Mouse (Mus musculus): ENCODE results near the gene Crebrf. TPM values are rescaled to one million over a fixed set of nuclear protein-coding genes. Genes with fewer than 3 reads are reported as not detected.

Crebrf gene
- polyA plus RNA-seq, 1 experiment from 2014 or later, result 6.7 TPM

GRCm38 (mm10) chr17:26699819-26700616, 15.4 kb upstream of the Crebrf start:
- no peaks in the 10 kb centered on the region for H3K27me3 ChIP-seq (ENCODE audit: control insufficient read depth, insufficient read depth, low read length)
- H3K27ac ChIP-seq (ENCODE audit: low read length), result no peak overlapping the region
- H3K36me3 ChIP-seq (ENCODE audit: control insufficient read depth, insufficient read depth, low read length), result peaks cover 15% of the 10 kb centered on the region; the same call in 1 of the 2 replicates
- WGBS, result 83% methylated on average over 10 of the region's 10 CpGs
- no peaks in the 10 kb centered on the region for H3K9me3 ChIP-seq (replicated peaks; ENCODE audit: control insufficient read depth, low read length)
- H3K4me1 ChIP-seq (ENCODE audit: control insufficient read depth, insufficient read depth, low read length), result no peaks in the 10 kb centered on the region
- ATAC-seq (ENCODE audit: insufficient read depth, low FRiP score), result peak; percentile 47; the same call in 1 of the 2 replicates
- no peak overlapping the region for H3K4me3 ChIP-seq (replicated peaks; ENCODE audit: low read length)
- H3K4me2 ChIP-seq (ENCODE audit: low read depth, low read length), result no peak overlapping the region
- no peak overlapping the region for H3K9ac ChIP-seq (ENCODE audit: low read length)

GRCm38 (mm10) chr17:26701565-26701964, 13.9 kb upstream of the Crebrf start:
- no peak overlapping the region for H3K27ac ChIP-seq (ENCODE audit: low read length)
- no peaks in the 10 kb centered on the region for H3K4me1 ChIP-seq (ENCODE audit: control insufficient read depth, insufficient read depth, low read length)
- H3K9ac ChIP-seq (ENCODE audit: low read length), result no peak overlapping the region
- 85% methylated on average over 13 of the region's 13 CpGs for WGBS
- no peaks in the 10 kb centered on the region for H3K9me3 ChIP-seq (replicated peaks; ENCODE audit: control insufficient read depth, low read length)
- H3K27me3 ChIP-seq (ENCODE audit: control insufficient read depth, insufficient read depth, low read length), result no peaks in the 10 kb centered on the region
- H3K4me3 ChIP-seq (replicated peaks; ENCODE audit: low read length), result no peak overlapping the region
- no peak overlapping the region for H3K4me2 ChIP-seq (ENCODE audit: low read depth, low read length)
- peaks cover 15% of the 10 kb centered on the region; the same call in 1 of the 2 replicates for H3K36me3 ChIP-seq (ENCODE audit: control insufficient read depth, insufficient read depth, low read length)
- ATAC-seq (ENCODE audit: insufficient read depth, low FRiP score), result no peak

- no peak overlapping the region for H3K4me2 ChIP-seq (ENCODE audit: low read depth, low read length)
- 69% methylated on average over 4 of the region's 4 CpGs for WGBS
- no peak overlapping the region for H3K4me3 ChIP-seq (replicated peaks; ENCODE audit: low read length)
- H3K36me3 ChIP-seq (ENCODE audit: control insufficient read depth, insufficient read depth, low read length), result peaks cover 15% of the 10 kb centered on the region; the same call in 1 of the 2 replicates
- H3K27ac ChIP-seq (ENCODE audit: low read length), result no peak overlapping the region
- ATAC-seq (ENCODE audit: insufficient read depth, low FRiP score), result no peak
- no peaks in the 10 kb centered on the region for H3K4me1 ChIP-seq (ENCODE audit: control insufficient read depth, insufficient read depth, low read length)
- no peaks in the 10 kb centered on the region for H3K9me3 ChIP-seq (replicated peaks; ENCODE audit: control insufficient read depth, low read length)
- H3K27me3 ChIP-seq (ENCODE audit: control insufficient read depth, insufficient read depth, low read length), result no peaks in the 10 kb centered on the region
- H3K9ac ChIP-seq (ENCODE audit: low read length), result no peak overlapping the region
These were observed 12.8 kb upstream of the Crebrf start for GRCm38 (mm10) chr17:26702621-26703020.

GRCm38 (mm10) chr17:26703671-26704070, 11.8 kb upstream of the Crebrf start:
- no peak overlapping the region for H3K9ac ChIP-seq (ENCODE audit: low read length)
- no peaks in the 10 kb centered on the region for H3K4me1 ChIP-seq (ENCODE audit: control insufficient read depth, insufficient read depth, low read length)
- no peaks in the 10 kb centered on the region for H3K9me3 ChIP-seq (replicated peaks; ENCODE audit: control insufficient read depth, low read length)
- WGBS, result 82% methylated on average over 4 of the region's 4 CpGs
- H3K4me3 ChIP-seq (replicated peaks; ENCODE audit: low read length), result no peak overlapping the region
- H3K27me3 ChIP-seq (ENCODE audit: control insufficient read depth, insufficient read depth, low read length), result no peaks in the 10 kb centered on the region
- H3K36me3 ChIP-seq (ENCODE audit: control insufficient read depth, insufficient read depth, low read length), result 0 out of 2 replicates have a peak, but pooled peaks cover 8% of the 10 kb centered on the region
- no peak for ATAC-seq (ENCODE audit: insufficient read depth, low FRiP score)
- no peak overlapping the region for H3K27ac ChIP-seq (ENCODE audit: low read length)
- H3K4me2 ChIP-seq (ENCODE audit: low read depth, low read length), result no peak overlapping the region

DNA sequence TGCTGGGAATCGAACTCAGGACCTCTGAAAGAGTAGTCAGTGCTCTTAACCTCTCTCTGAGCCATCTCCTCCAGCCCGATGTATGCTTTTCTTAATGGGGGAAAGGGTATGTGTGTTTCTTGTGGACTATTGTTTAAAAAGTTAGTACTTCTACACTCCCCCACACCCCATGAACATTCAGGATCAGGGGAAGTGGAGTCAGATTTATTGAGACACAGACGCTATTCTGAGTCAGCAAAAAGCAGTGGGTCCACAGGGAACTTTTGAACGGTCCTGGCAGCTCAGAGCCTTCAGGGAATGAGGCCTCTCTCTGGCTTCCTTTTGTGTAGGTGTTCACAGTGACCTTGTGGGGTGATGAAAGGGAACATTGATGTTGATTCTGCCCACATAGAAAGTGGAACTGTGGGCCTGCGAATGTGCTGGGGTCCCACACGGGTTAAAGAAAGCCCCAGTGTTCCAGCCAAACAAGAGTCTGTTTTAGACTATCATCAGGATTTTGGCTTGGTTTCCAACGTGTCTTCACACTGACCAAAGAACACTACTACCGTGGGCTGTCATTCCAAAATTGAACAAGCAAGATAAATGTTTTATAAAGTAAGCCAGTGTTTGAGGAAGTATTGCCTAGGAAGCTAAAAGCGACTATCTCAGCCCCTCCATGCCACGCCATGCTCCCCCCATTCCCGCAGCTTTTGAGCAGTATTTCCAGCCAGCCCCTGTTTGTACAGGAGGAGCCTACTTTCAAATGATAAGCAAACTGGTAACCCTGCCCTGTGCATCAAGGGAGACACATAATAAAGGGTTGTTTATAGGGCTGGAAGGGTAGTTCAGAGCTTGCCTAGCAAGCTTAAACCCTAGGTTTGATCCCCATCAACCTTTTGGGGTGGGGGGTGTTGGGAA, 9.7 kb upstream of the Crebrf start:
- Histone ChIP-seq H3K9me3 (replicated peaks; ENCODE audit: control insufficient read depth, low read length) (no peaks in the 10 kb centered on the region), H3K4me1 (ENCODE audit: control insufficient read depth, insufficient read depth, low read length) (peaks cover 3% of the 10 kb centered on the region; the same call in 1 of the 2 replicates), H3K9ac (ENCODE audit: low read length) (no peak overlapping the region), H3K27ac (ENCODE audit: low read length) (no peak overlapping the region), H3K36me3 (ENCODE audit: control insufficient read depth, insufficient read depth, low read length) (0 out of 2 replicates have a peak, but pooled peaks cover 4% of the 10 kb centered on the region), H3K4me2 (ENCODE audit: low read depth, low read length) (no peak overlapping the region), H3K27me3 (ENCODE audit: control insufficient read depth, insufficient read depth, low read length) (no peaks in the 10 kb centered on the region), H3K4me3 (replicated peaks; ENCODE audit: low read length) (no peak overlapping the region)
- no peak for ATAC-seq (ENCODE audit: insufficient read depth, low FRiP score)
- WGBS, result 53% methylated on average over 11 of the region's 11 CpGs

DNA sequence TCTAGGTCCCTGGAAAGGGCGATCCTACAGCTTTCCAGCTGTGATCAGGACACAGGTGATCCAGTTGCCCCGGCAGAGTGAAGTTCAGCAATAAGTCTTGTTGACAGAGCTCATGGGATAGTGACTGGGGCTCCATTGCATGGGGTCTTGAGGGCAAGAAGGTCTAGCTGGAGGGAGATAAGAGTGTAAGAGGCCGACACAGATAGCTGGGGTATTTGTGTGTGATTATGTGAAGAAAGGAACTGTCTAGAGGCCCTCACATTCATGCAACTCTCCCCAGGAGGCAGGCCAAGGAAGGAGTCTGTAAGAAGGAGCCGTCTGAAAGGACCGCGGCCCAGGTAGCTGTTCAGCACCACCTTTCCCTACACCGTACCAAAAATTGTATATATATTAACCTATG, 8.4 kb upstream of the Crebrf start:
- WGBS, result 52% methylated on average over 7 of the region's 7 CpGs
- Histone ChIP-seq H3K36me3 (ENCODE audit: control insufficient read depth, insufficient read depth, low read length) (0 out of 2 replicates have a peak, but pooled peaks cover 4% of the 10 kb centered on the region), H3K4me3 (replicated peaks; ENCODE audit: low read length) (no peak overlapping the region), H3K9ac (ENCODE audit: low read length) (no peak overlapping the region), H3K9me3 (replicated peaks; ENCODE audit: control insufficient read depth, low read length) (no peaks in the 10 kb centered on the region), H3K27ac (ENCODE audit: low read length) (no peak overlapping the region), H3K4me1 (ENCODE audit: control insufficient read depth, insufficient read depth, low read length) (peaks cover 3% of the 10 kb centered on the region; the same call in 1 of the 2 replicates), H3K27me3 (ENCODE audit: control insufficient read depth, insufficient read depth, low read length) (no peaks in the 10 kb centered on the region), H3K4me2 (ENCODE audit: low read depth, low read length) (no peak overlapping the region)
- ATAC-seq (ENCODE audit: insufficient read depth, low FRiP score), result no peak

DNA sequence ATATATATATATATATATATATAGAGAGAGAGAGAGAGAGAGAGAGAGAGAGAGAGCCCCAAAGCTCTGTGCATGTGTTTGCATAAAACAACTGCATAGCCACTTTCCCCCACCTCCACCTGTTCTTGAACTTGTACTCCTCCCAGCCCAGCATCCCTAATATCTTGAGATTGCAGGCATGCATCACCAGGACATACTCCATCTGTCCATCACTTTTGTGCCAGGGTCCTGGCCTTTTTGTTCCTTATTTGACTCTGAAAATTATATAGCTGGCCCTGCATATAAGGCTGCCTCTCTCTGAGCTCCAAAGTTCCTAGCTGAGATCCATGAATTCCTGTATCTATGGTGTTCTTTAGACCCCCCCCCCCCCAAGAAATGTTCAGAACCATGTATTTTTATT, 7.0 kb upstream of the Crebrf start:
- Histone ChIP-seq H3K9ac (ENCODE audit: low read length) (no peak overlapping the region), H3K4me3 (replicated peaks; ENCODE audit: low read length) (no peak overlapping the region), H3K27me3 (ENCODE audit: control insufficient read depth, insufficient read depth, low read length) (no peaks in the 10 kb centered on the region), H3K9me3 (replicated peaks; ENCODE audit: control insufficient read depth, low read length) (no peaks in the 10 kb centered on the region), H3K27ac (ENCODE audit: low read length) (no peak overlapping the region), H3K4me1 (ENCODE audit: control insufficient read depth, insufficient read depth, low read length) (peaks cover 3% of the 10 kb centered on the region; the same call in 1 of the 2 replicates), H3K4me2 (ENCODE audit: low read depth, low read length) (no peak overlapping the region), H3K36me3 (ENCODE audit: control insufficient read depth, insufficient read depth, low read length) (0 out of 2 replicates have a peak, but pooled peaks cover 4% of the 10 kb centered on the region)
- ATAC-seq (ENCODE audit: insufficient read depth, low FRiP score), result no peak

- H3K9ac ChIP-seq (ENCODE audit: low read length), result no peak overlapping the region
- H3K4me1 ChIP-seq (ENCODE audit: control insufficient read depth, insufficient read depth, low read length), result peaks cover 3% of the 10 kb centered on the region; the same call in 1 of the 2 replicates
- H3K4me2 ChIP-seq (ENCODE audit: low read depth, low read length), result no peak overlapping the region
- 0 out of 2 replicates have a peak, but pooled peaks cover 4% of the 10 kb centered on the region for H3K36me3 ChIP-seq (ENCODE audit: control insufficient read depth, insufficient read depth, low read length)
- no peak overlapping the region for H3K27ac ChIP-seq (ENCODE audit: low read length)
- ATAC-seq (ENCODE audit: insufficient read depth, low FRiP score), result no peak
- no peak overlapping the region for H3K4me3 ChIP-seq (replicated peaks; ENCODE audit: low read length)
- H3K9me3 ChIP-seq (replicated peaks; ENCODE audit: control insufficient read depth, low read length), result no peaks in the 10 kb centered on the region
- WGBS, result 53% methylated on average over 9 of the region's 9 CpGs
- H3K27me3 ChIP-seq (ENCODE audit: control insufficient read depth, insufficient read depth, low read length), result no peaks in the 10 kb centered on the region
These were observed 6.4 kb upstream of the Crebrf start for GRCm38 (mm10) chr17:26708993-26709590.
